Mouse (Mus musculus): ENCODE data around the gene Zfp213. TPM values are rescaled to one million over a fixed set of nuclear protein-coding genes. Genes with fewer than 3 reads are reported as not detected.
"Not testable (repeated sequence)": the region's sequence is repeated elsewhere in the genome, so short reads cannot be mapped to it uniquely, and the experiment has no call there.

The Zfp213 gene
- polyA plus RNA-seq, 1 experiment from 2014 or later, result 8.6 TPM

GRCm38 (mm10) chr17:23540106-23540505 lies 23.9 kb downstream of the Zfp213 start:
- ChIA-PET CTCF (no interaction called here), POLR2A (no interaction called here)
- ATAC-seq (no peak), DNase-seq (ENCODE audit: low read depth, low spot score) (no peak)
- in situ Hi-C loops (cut with MboI; ENCODE audit: low pct_unique_long_range_greater_than_20kb), result loop anchor here (10.0 kb wide), 1 partner anchor 355 kb away; no protein-coding TSS in a partner anchor
- H3K27me3 ChIP-seq, result no peaks in the 10 kb centered on the region
- TF ChIP-seq CTCF (IDR thresholded peaks at IDR 0.05), result no peak

DNA sequence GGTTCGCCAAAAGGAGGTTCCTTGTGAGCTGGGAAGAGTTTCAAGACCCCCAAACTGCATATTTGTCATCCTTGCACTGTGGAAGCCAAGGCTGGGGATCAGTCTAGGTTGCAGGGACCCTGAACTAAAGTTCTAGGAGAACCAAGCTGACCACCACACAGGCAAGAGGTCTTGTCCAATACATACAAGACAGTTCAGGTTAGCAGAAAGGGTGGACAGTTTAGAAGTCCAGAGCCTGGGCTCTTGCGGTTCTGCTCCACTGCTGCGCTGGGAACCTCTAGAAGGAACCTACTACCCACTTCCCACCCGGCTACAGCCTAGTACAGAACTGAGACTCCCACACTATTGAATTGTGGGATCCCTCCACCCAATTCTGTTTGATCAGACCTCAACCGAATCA lies 24.4 kb downstream of the Zfp213 start:
- CTCF ChIA-PET, result no interaction called here
- in situ Hi-C loops (cut with MboI; ENCODE audit: low pct_unique_long_range_greater_than_20kb), result loop anchor here (10.0 kb wide), 1 partner anchor 355 kb away; no protein-coding TSS in a partner anchor
- POLR2A ChIA-PET, result no interaction called here
- no peak for ATAC-seq
- H3K27me3 ChIP-seq, result no peaks in the 10 kb centered on the region
- no peak for TF ChIP-seq CTCF (IDR thresholded peaks at IDR 0.05)
- no peak for DNase-seq (ENCODE audit: low read depth, low spot score)

GRCm38 (mm10) chr17:23538299-23539015 lies 25.6 kb downstream of the Zfp213 start:
- CTCF ChIA-PET, result interaction anchor here (0.8 kb wide), 1 partner anchor 9 kb away, joined by 3 read pairs; no protein-coding TSS in a partner anchor
- ATAC-seq, result no peak
- in situ Hi-C loops (cut with MboI; ENCODE audit: low pct_unique_long_range_greater_than_20kb), result no loop called here

GRCm38 (mm10) chr17:23537554-23538255 lies 26.3 kb downstream of the Zfp213 start:
- in situ Hi-C loops (cut with MboI; ENCODE audit: low pct_unique_long_range_greater_than_20kb), result no loop called here
- ChIA-PET POLR2A (no interaction called here), CTCF (interaction anchor here (0.8 kb wide), 1 partner anchor 10 kb away, joined by 3 read pairs; no protein-coding TSS in a partner anchor)
- H3K27me3 ChIP-seq, result no peaks in the 10 kb centered on the region
- TF ChIP-seq CTCF (IDR thresholded peaks at IDR 0.05), result no peak
- DNase-seq (ENCODE audit: low read depth, low spot score), result no peak
- ATAC-seq, result no peak

More at GRCm38 (mm10) chr17:23538299-23539015, 25.6 kb downstream of the Zfp213 start:
- POLR2A ChIA-PET, result no interaction called here
- no peak for DNase-seq (ENCODE audit: low read depth, low spot score)
- H3K27me3 ChIP-seq, result no peaks in the 10 kb centered on the region
- TF ChIP-seq CTCF (IDR thresholded peaks at IDR 0.05), result no peak

DNA sequence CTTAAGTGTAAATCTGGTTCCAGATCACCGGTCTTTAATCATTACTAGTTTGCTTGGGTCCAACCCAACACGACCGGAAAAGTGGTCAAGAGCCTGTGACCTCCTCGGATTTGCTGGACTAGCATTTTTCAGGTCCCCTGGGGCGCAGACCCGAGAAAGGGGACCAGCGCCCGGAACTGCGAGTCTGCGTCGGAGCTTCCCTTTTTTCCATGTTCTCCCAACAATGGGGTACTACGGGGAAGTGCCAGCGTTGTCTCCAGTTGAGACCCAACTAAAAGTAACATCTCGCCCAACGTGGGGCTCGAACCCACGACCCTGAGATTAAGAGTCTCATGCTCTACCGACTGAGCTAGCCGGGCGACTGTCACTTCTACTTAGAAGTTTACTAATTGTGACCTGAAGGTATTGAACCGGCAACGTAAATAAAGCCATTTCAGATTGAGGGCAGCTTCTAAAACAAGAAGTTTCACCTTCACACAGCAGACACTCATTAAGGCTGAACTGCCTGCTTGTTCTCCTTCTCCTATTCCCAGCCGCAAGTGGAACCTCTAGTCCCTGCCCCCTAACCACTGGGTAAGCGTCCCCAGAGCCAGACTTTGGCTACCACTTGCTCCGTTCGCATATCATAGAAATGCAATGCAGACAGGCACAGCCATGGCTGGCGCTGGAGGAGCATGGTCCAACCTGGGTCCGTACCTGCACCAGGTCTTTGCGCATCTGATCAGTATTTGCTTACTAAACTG lies 28.8 kb downstream of the Zfp213 start:
- CTCF ChIA-PET; H3K27me3 ChIP-seq; ATAC-seq; in situ Hi-C loops (cut with MboI; ENCODE audit: low pct_unique_long_range_greater_than_20kb); DNase-seq (ENCODE audit: low read depth, low spot score); POLR2A ChIA-PET: not testable (repeated sequence)

DNA sequence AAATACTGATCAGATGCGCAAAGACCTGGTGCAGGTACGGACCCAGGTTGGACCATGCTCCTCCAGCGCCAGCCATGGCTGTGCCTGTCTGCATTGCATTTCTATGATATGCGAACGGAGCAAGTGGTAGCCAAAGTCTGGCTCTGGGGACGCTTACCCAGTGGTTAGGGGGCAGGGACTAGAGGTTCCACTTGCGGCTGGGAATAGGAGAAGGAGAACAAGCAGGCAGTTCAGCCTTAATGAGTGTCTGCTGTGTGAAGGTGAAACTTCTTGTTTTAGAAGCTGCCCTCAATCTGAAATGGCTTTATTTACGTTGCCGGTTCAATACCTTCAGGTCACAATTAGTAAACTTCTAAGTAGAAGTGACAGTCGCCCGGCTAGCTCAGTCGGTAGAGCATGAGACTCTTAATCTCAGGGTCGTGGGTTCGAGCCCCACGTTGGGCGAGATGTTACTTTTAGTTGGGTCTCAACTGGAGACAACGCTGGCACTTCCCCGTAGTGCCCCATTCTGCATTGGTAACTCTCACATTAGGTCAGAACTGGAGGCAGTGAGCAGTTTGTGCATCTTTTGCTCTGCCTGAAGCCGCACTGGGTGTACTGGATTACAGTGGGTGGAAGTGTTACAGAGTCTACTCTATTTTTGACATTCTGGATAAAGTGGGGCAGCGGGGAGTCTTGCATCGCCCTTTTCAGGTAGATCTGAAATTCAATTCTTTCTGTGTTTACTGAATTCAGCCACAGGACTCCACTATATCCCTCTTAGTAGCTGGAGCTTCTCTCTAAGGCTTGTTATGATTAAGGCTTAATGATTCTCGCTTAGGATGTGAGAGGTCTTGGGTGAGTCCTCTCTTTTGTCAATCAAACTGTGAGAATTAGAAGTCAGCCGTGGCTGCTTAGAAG lies 30.2 kb downstream of the Zfp213 start:
- ATAC-seq; H3K27me3 ChIP-seq; DNase-seq (ENCODE audit: low read depth, low spot score); in situ Hi-C loops (cut with MboI; ENCODE audit: low pct_unique_long_range_greater_than_20kb); POLR2A ChIA-PET; CTCF ChIA-PET: not testable (repeated sequence)

- in situ Hi-C loops (cut with MboI; ENCODE audit: low pct_unique_long_range_greater_than_20kb); ATAC-seq; POLR2A ChIA-PET; H3K27me3 ChIP-seq; DNase-seq (ENCODE audit: low read depth, low spot score); CTCF ChIA-PET: not testable (repeated sequence)
Measured at GRCm38 (mm10) chr17:23531408-23531807, 32.6 kb downstream of the Zfp213 start.

DNA sequence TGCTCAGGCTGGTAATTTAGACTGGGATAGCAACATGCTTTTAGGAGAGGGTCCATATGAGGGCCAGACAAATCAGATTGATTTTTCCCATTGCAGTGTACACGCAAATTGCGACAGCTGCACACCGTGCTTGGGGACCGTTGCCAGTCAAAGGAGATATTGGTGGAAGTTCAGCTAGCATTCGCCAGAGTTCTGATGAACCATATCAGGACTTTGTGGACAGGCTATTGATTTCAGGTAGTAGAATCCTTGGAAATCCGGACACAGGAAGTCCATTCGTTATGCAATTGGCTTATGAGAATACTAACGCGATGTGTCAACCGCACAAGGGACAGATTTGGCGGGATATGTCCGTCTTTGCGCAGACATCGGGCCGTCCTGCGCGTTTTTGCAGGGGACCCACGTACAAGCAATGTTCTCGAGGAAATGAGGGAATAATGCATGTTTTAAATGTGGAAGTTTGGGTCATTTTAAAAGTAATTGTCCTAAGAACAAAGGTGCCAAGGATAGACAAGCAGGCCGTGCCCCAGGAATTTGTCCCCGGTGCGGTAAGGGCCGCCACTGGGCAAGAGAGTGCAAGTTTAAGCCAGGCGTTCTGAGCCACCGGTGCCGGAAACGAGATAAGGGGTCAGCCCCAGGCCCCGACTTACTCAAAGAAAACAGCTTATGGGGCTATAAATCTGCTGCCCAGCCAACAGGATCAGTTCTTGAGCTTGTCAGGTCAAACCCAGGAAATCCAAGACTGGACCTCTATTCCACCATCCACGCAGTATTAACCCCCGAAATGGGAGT lies 40.9 kb downstream of the Zfp213 start:
- DNase-seq (ENCODE audit: low read depth, low spot score); in situ Hi-C loops (cut with MboI; ENCODE audit: low pct_unique_long_range_greater_than_20kb); H3K27me3 ChIP-seq; POLR2A ChIA-PET; CTCF ChIA-PET; ATAC-seq: not testable (repeated sequence)

- ATAC-seq, result no peak
- in situ Hi-C loops (cut with MboI; ENCODE audit: low pct_unique_long_range_greater_than_20kb), result no loop called here
Measured at GRCm38 (mm10) chr17:23518701-23519423, 45.2 kb downstream of the Zfp213 start.

More at GRCm38 (mm10) chr17:23518701-23519423, 45.2 kb downstream of the Zfp213 start:
- ChIA-PET POLR2A (no interaction called here), CTCF (no interaction called here)
- no peak for DNase-seq (ENCODE audit: low read depth, low spot score)
- no peak for TF ChIP-seq CTCF (IDR thresholded peaks at IDR 0.05)
- H3K27me3 ChIP-seq, result peaks cover 13% of the 10 kb centered on the region

Other genes starting within 250 kb of the Zfp213 start
- gene Vmn2r115, start 220.5 kb downstream of the Zfp213 start, polyA plus RNA-seq (2021), result not detected
- not detected for gene Vmn2r116, start 179.6 kb downstream of the Zfp213 start, polyA plus RNA-seq (2021)
- not detected for gene Vmn2r117, start 84.5 kb downstream of the Zfp213 start, polyA plus RNA-seq (2021)
- gene Zfp13, start 35.2 kb upstream of the Zfp213 start, polyA plus RNA-seq (2021), result 6.8 TPM
- gene Zscan10, start 36.6 kb upstream of the Zfp213 start, polyA plus RNA-seq (2021), result not detected
- not detected for gene Mmp25, start 81.0 kb upstream of the Zfp213 start, polyA plus RNA-seq (2021)
- 0.22 TPM for gene Bicdl2, start 96.3 kb upstream of the Zfp213 start, polyA plus RNA-seq (2021)
- gene Hcfc1r1, start 109.4 kb upstream of the Zfp213 start, polyA plus RNA-seq (2021), result 261 TPM
- gene Thoc6, start 109.6 kb upstream of the Zfp213 start, polyA plus RNA-seq (2021), result 32.9 TPM
- 421 TPM for gene Tnfrsf12a, start 113.2 kb upstream of the Zfp213 start, polyA plus RNA-seq (2021)
- not detected for gene Cldn6, start 115.0 kb upstream of the Zfp213 start, polyA plus RNA-seq (2021)
- gene Cldn9, start 119.8 kb upstream of the Zfp213 start, polyA plus RNA-seq (2021), result 0.05 TPM
- not detected for gene 1520401A03Rik, start 158.5 kb upstream of the Zfp213 start, polyA plus RNA-seq (2021)
- gene Pkmyt1, start 162.1 kb upstream of the Zfp213 start, polyA plus RNA-seq (2021), result 13.3 TPM
- 7.3 TPM for gene Paqr4, start 176.6 kb upstream of the Zfp213 start, polyA plus RNA-seq (2021)
- not detected for gene Kremen2, start 181.6 kb upstream of the Zfp213 start, polyA plus RNA-seq (2021)
- 96.0 TPM for gene Flywch1, start 207.4 kb upstream of the Zfp213 start, polyA plus RNA-seq (2021)
- gene Flywch2, start 221.8 kb upstream of the Zfp213 start, polyA plus RNA-seq (2021), result 7.9 TPM
- gene Srrm2, start 226.3 kb upstream of the Zfp213 start, polyA plus RNA-seq (2021), result 314 TPM